Mouse (Mus musculus): ENCODE results near the gene Trim12c. TPM values are rescaled to one million over a fixed set of nuclear protein-coding genes. Genes with fewer than 3 reads are reported as not detected.

Gene Trim12c
- total RNA-seq, 2 experiments from 2014 or later = 1.4 to 1.9 TPM

Other genes with a start within 250 kb of the Trim12c start
- gene Olfr646, start 248.5 kb downstream of the Trim12c start, total RNA-seq (2021) = not detected
- not detected for gene Ubqln5, start 223.5 kb downstream of the Trim12c start, total RNA-seq (2021)
- not detected for gene Olfr643, start 216.0 kb downstream of the Trim12c start, total RNA-seq (2021)
- gene Ubqln3, start 210.1 kb downstream of the Trim12c start, total RNA-seq (2021) = not detected
- gene Ubqlnl, start 202.8 kb downstream of the Trim12c start, total RNA-seq (2021) = not detected
- gene Olfm5, start 188.5 kb downstream of the Trim12c start, total RNA-seq (2021) = not detected
- under 1 TPM; 0.11 to 0.18 TPM for gene Olfr648, start 170.0 kb downstream of the Trim12c start, total RNA-seq (2021)
- gene Olfr649, start 157.4 kb downstream of the Trim12c start, total RNA-seq (2021) = not detected
- under 1 TPM; 0.41 to 0.47 TPM for gene Trim6, start 134.6 kb downstream of the Trim12c start, total RNA-seq (2021)
- 1 to 10 TPM; 1.1 to 1.2 TPM for gene Trim34a, start 108.9 kb downstream of the Trim12c start, total RNA-seq (2021)
- under 1 TPM; 0.42 to 0.62 TPM for gene Trim5, start 65.3 kb downstream of the Trim12c start, total RNA-seq (2021)
- gene Trim12a, start 37.9 kb downstream of the Trim12c start, total RNA-seq (2021) = 1 to 10 TPM; 2.1 to 2.2 TPM
- not detected for gene Trim34b, start 23.9 kb downstream of the Trim12c start, total RNA-seq (2021)
- gene Trim30b, start 16.5 kb upstream of the Trim12c start, total RNA-seq (2021) = not detected
- gene Trim30c, start 47.5 kb upstream of the Trim12c start, total RNA-seq (2021) = under 1 TPM in 1 of 2 experiments, not detected in 1; 0.25 TPM
- gene Trim30a, start 111.8 kb upstream of the Trim12c start, total RNA-seq (2021) = under 1 TPM; 0.67 to 0.73 TPM
- under 1 TPM; 0.37 to 0.38 TPM for gene Trim30d, start 154.5 kb upstream of the Trim12c start, total RNA-seq (2021)
- gene Olfr651, start 196.8 kb upstream of the Trim12c start, total RNA-seq (2021) = not detected
- gene Olfr652, start 207.5 kb upstream of the Trim12c start, total RNA-seq (2021) = not detected
- not detected for gene Olfr653, start 224.0 kb upstream of the Trim12c start, total RNA-seq (2021)
- not detected for gene Olfr654, start 233.7 kb upstream of the Trim12c start, total RNA-seq (2021)
- not detected for gene Olfr655, start 248.4 kb upstream of the Trim12c start, total RNA-seq (2021)

All from layer of hippocampus, postnatal 10 days (tissue).